Mouse (Mus musculus): ENCODE results near the gene Magi1. TPM values are rescaled to one million over a fixed set of nuclear protein-coding genes. Genes with fewer than 3 reads are reported as not detected.

Magi1 gene
- total and polyA plus RNA-seq, 3 experiments: not detected

DNA sequence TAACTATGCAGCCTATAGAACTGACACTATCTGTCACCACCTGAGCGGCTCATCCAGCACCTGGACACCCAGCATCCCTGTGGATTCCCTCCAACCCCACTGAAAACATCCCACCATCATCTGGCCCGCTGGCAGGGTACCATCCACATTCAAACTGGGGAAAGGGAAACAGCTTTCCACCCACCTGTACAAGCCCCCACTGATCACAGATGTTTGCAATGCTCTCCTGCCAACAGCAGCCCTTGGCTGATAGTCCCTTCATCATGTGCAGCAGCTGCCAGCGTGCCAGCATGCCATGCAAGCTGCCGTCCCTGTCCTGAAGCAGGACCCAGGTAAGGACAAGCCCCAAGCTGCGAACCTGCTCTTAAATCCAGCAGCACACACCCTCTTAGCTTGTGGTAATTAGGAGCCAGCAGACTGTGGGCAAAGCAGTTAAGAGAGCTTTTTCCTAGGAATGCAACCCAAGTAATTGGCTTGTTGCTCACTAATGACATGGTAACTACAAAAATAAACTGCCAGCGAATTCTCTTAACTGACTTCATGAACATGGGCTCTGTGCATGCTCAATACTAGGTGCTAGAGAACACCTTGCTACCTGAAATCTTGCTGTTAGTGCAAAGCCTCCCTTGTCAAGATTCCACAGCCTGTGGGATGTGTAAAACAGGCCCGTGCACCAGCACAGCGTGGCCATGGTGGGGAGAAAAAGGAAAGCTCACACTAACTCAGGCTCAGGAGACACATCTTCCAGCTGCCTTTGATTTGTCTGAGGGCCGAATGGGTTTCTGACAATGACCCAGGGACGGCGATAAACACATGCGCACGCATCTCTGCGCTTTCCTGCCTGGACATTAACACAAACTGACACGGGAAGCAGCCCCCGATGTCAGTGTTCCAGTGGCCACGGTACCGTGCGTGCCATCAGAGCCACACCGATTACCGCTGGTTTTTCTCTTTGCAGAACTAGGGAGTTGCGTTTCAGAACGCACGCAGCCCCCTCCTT is 568.2 kb downstream of the Magi1 start:
- Histone ChIP-seq H3K79me2 (ENCODE audit: control insufficient read depth, insufficient read depth, low read length, poor library complexity) (no peaks in the 10 kb centered on the region), H3K27ac (ENCODE audit: control insufficient read depth, low read depth, low read length) (no peak overlapping the region), H3K9me3 (replicated peaks; ENCODE audit: insufficient read depth, low read length) (no peaks in the 10 kb centered on the region), H3K4me1 (ENCODE audit: control insufficient read depth in 1 of 2, insufficient read depth in 2 of 2, low read length in 2 of 2) (no peaks in the 10 kb centered on the region), H3K4me3 (ENCODE audit: control insufficient read depth in 1 of 2, insufficient read depth in 1 of 2, low read depth in 2 of 2, low read length in 2 of 2) (no peak overlapping the region), H3K27me3 (ENCODE audit: control insufficient read depth in 1 of 2, insufficient read depth in 2 of 2, low read length in 2 of 2) (no peaks in the 10 kb centered on the region), H3K9ac (ENCODE audit: control insufficient read depth, low read depth, low read length, poor library complexity, severe bottlenecking) (no peak overlapping the region), H3K36me3 (ENCODE audit: control insufficient read depth in 1 of 2, insufficient read depth in 2 of 2, low read length in 2 of 2) (no peaks in the 10 kb centered on the region)
- TF ChIP-seq CHD1 (IDR thresholded peaks at IDR 0.05; ENCODE audit: low read depth, low read length) (no peak), MXI1 (IDR thresholded peaks at IDR 0.05; ENCODE audit: low read depth, low read length) (no peak), SIN3A (IDR thresholded peaks at IDR 0.05; ENCODE audit: low read length) (no peak), ZKSCAN1 (IDR thresholded peaks at IDR 0.05; ENCODE audit: low read depth, low read length) (no peak), ZMIZ1 (IDR thresholded peaks at IDR 0.05; ENCODE audit: low read depth, low read length) (no peak), MAZ (IDR thresholded peaks at IDR 0.05; ENCODE audit: low read depth, low read length) (no peak), CHD2 (IDR thresholded peaks at IDR 0.05; ENCODE audit: low read length) (no peak), ZNF384 (IDR thresholded peaks at IDR 0.05; ENCODE audit: low read depth, low read length) (no peak), JUND (IDR thresholded peaks at IDR 0.05; ENCODE audit: low read depth, low read length) (no peak), E2F4 (IDR thresholded peaks at IDR 0.05; ENCODE audit: borderline replicate concordance, low read depth, low read length) (no peak)
- DNase-seq (ENCODE audit: low read depth, low spot score): no peak

DNA sequence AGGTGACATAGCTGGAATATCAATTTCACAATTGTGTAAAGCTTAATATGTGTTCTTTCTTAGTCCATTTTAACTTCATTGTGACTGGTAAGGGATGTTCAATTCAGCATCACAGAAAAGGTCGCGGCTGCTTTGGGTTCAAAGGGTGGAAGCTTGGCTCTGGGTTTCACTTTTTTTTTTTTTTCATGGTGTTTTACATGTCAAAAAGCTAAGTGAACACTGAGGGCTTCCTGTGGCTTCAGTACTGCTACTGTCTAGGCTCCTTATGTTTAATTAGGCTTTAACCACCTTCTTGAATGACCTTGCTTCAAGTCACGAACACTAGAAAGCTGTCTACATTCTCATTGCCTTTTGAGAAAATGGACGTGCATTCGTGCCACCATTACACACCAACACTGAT is 579.4 kb downstream of the Magi1 start:
- TF ChIP-seq EP300 (IDR thresholded peaks at IDR 0.05; ENCODE audit: low read depth in 1 of 2, low read length in 2 of 2) (no peak), HCFC1 (IDR thresholded peaks at IDR 0.05; ENCODE audit: low read depth, low read length) (no peak), RAD21 (IDR thresholded peaks at IDR 0.05; ENCODE audit: low read depth, low read length) (no peak), BHLHE40 (IDR thresholded peaks at IDR 0.05; ENCODE audit: borderline replicate concordance, low read depth, low read length) (no peak), POLR2AphosphoS5 (IDR thresholded peaks at IDR 0.05; ENCODE audit: borderline replicate concordance, low read depth, low read length) (no peak), RCOR1 (IDR thresholded peaks at IDR 0.05; ENCODE audit: low read depth, low read length) (no peak), TCF12 (IDR thresholded peaks at IDR 0.05; ENCODE audit: low read depth, low read length) (no peak), E2F4 (IDR thresholded peaks at IDR 0.05; ENCODE audit: borderline replicate concordance, low read depth, low read length) (no peak), MAX (IDR thresholded peaks at IDR 0.05; ENCODE audit: low read length) (no peak), POLR2A (IDR thresholded peaks at IDR 0.05; ENCODE audit: control insufficient read depth in 1 of 2, insufficient read depth in 1 of 2, low read depth in 1 of 2, low read length in 2 of 2, poor library complexity in 1 of 2) (no peak), ZNF384 (IDR thresholded peaks at IDR 0.05; ENCODE audit: low read depth, low read length) (no peak), NRF1 (IDR thresholded peaks at IDR 0.05; ENCODE audit: insufficient read depth, low read depth, low read length, poor library complexity, severe bottlenecking) (no peak), MYC (IDR thresholded peaks at IDR 0.05; ENCODE audit: low read depth, low read length) (no peak)
- H3K9me3 ChIP-seq (replicated peaks; ENCODE audit: insufficient read depth, low read length): no peaks in the 10 kb centered on the region
- H3K27ac ChIP-seq (ENCODE audit: control insufficient read depth, low read depth, low read length): no peak overlapping the region
- no peaks in the 10 kb centered on the region for H3K27me3 ChIP-seq (ENCODE audit: control insufficient read depth in 1 of 2, insufficient read depth in 2 of 2, low read length in 2 of 2)
- no peak overlapping the region for H3K9ac ChIP-seq (ENCODE audit: control insufficient read depth, low read depth, low read length, poor library complexity, severe bottlenecking)
- no peaks in the 10 kb centered on the region for H3K79me2 ChIP-seq (ENCODE audit: control insufficient read depth, insufficient read depth, low read length, poor library complexity)
- no peaks in the 10 kb centered on the region for H3K4me1 ChIP-seq (ENCODE audit: control insufficient read depth in 1 of 2, insufficient read depth in 2 of 2, low read length in 2 of 2)
- DNase-seq (ENCODE audit: low read depth, low spot score): no peak
- no peaks in the 10 kb centered on the region for H3K36me3 ChIP-seq (ENCODE audit: control insufficient read depth in 1 of 2, insufficient read depth in 2 of 2, low read length in 2 of 2)
- no peak overlapping the region for H3K4me3 ChIP-seq (ENCODE audit: control insufficient read depth in 1 of 2, insufficient read depth in 1 of 2, low read depth in 2 of 2, low read length in 2 of 2)

Measured in MEL (cell line).